ENCODE assay signal across 15 mouse cellular contexts in genomic region chrX:21295460-21295859, GRCm38 (mm10).
DNase-seq lines count a peak whose midpoint lies in the region; ATAC-seq lines count a peak whose summit lies in the region.
"Had no signal": no experiment of that assay in that cellular context is flagged by ENCODE, and none has a peak within 500 bp of the region (broad histone marks: within the 10 kb centered on the region; RNA-seq: fewer than 3 reads in every experiment).

No protein-coding gene starts in this region.

- H3K4me3 ChIP-seq in kidney, embryonic 15.5 days (replicated peaks), result no peak overlapping the region
- H3K4me3 ChIP-seq: erythroblast, embryonic 14.5 days; lung, embryonic 15.5 days; midbrain, embryonic 13.5 days; neural tube, embryonic 12.5 days had no signal

- no peaks in the 10 kb centered on the region for H3K4me1 ChIP-seq in kidney, embryonic 15.5 days
- H3K4me1 ChIP-seq: lung, embryonic 15.5 days; midbrain, embryonic 13.5 days; neural tube, embryonic 12.5 days had no signal

- H3K36me3 ChIP-seq in kidney, embryonic 15.5 days, result no peaks in the 10 kb centered on the region
- H3K36me3 ChIP-seq: lung, embryonic 15.5 days; midbrain, embryonic 13.5 days; neural tube, embryonic 12.5 days had no signal

- no peak for ATAC-seq in kidney, embryonic 15.5 days (replicated peaks; ENCODE audit: low FRiP score)
- ATAC-seq: midbrain, embryonic 13.5 days had no signal

- no peaks in the 10 kb centered on the region for H3K9me3 ChIP-seq in kidney, embryonic 15.5 days (replicated peaks)
- H3K9me3 ChIP-seq: lung, embryonic 15.5 days; midbrain, embryonic 13.5 days; neural tube, embryonic 12.5 days had no signal

- H3K27me3 ChIP-seq in kidney, embryonic 15.5 days, result no peaks in the 10 kb centered on the region
- H3K27me3 ChIP-seq: lung, embryonic 15.5 days; midbrain, embryonic 13.5 days; neural tube, embryonic 12.5 days had no signal

- WGBS in kidney, embryonic 15.5 days, result 35% methylated on average over 1 of the region's 1 CpGs

- peak; percentile 1 for DNase-seq in adrenal gland, postnatal 25 days
- no peak for DNase-seq in adrenal gland, adult 18-20 months (ENCODE audit: low spot score in 2 of 2)
- DNase-seq in kidney, postnatal 10 days, result peak; percentile 12
- peak; percentile 31 for DNase-seq in 3T3-L1 (ENCODE audit: low read depth, low spot score)
- DNase-seq in brain, adult 2 months (ENCODE audit: low read depth, low spot score), result peak; percentile 8
- DNase-seq in ovary, adult 18-20 months (ENCODE audit: low spot score), result no peak
- DNase-seq in c-Kit-positive CD71-positive TER-119-positive erythroid progenitor cells, embryonic 14.5 days (ENCODE audit: low spot score), result no peak
- DNase-seq: heart, adult 11 months; heart, postnatal 4 days; right cerebral cortex, postnatal 14 days had no signal

- H3K4me2 ChIP-seq in kidney, embryonic 15.5 days, result no peak overlapping the region
- H3K4me2 ChIP-seq: lung, embryonic 15.5 days; midbrain, embryonic 13.5 days; neural tube, embryonic 12.5 days had no signal

- no peak overlapping the region for H3K9ac ChIP-seq in kidney, embryonic 15.5 days
- H3K9ac ChIP-seq: lung, embryonic 15.5 days; midbrain, embryonic 13.5 days; neural tube, embryonic 12.5 days had no signal

- no peak overlapping the region for H3K27ac ChIP-seq in kidney, embryonic 15.5 days
- H3K27ac ChIP-seq: lung, embryonic 15.5 days; midbrain, embryonic 13.5 days; neural tube, embryonic 12.5 days had no signal

Comparison
In these comparisons a context has a peak if more than half of its experiments do, and no peak if none do; other contexts are left out.
1. DNase-seq: peak in adrenal gland, postnatal 25 days (single experiment), kidney, postnatal 10 days (single experiment), 3T3-L1 (single experiment) and brain, adult 2 months (single experiment); none in adrenal gland, adult 18-20 months (0 of 2), ovary, adult 18-20 months (single experiment) and c-Kit-positive CD71-positive TER-119-positive erythroid progenitor cells, embryonic 14.5 days (single experiment).